Mouse (Mus musculus): ENCODE data around the gene Phf20. TPM values are rescaled to one million over a fixed set of nuclear protein-coding genes. Genes with fewer than 3 reads are reported as not detected.

Gene Phf20
- polyA plus RNA-seq, 1 experiment from 2014 or later = 85.8 TPM

GRCm38 (mm10) chr2:156302063-156302462 is 105.8 kb downstream of the Phf20 start:
- ATAC-seq (ENCODE audit: insufficient number of reproducible peaks, low FRiP score, low TSS enrichment, low read depth) = no peak
- no peak overlapping the region for H3K4me3 ChIP-seq (replicated peaks)
- no peak overlapping the region for H3K9ac ChIP-seq
- peaks cover 67% of the 10 kb centered on the region for H3K36me3 ChIP-seq
- no peaks in the 10 kb centered on the region for H3K9me3 ChIP-seq (replicated peaks)
- no peaks in the 10 kb centered on the region for H3K27me3 ChIP-seq
- no peak overlapping the region for H3K27ac ChIP-seq (replicated peaks)
- no peak overlapping the region for H3K4me2 ChIP-seq (replicated peaks)
- no peaks in the 10 kb centered on the region for H3K4me1 ChIP-seq
- WGBS = 86% methylated on average over 4 of the region's 4 CpGs

GRCm38 (mm10) chr2:156304351-156304750 is 108.1 kb downstream of the Phf20 start:
- H3K4me1 ChIP-seq = no peaks in the 10 kb centered on the region
- WGBS = 82% methylated on average over 4 of the region's 4 CpGs
- no peak overlapping the region for H3K27ac ChIP-seq (replicated peaks)
- H3K9ac ChIP-seq = no peak overlapping the region
- H3K27me3 ChIP-seq = no peaks in the 10 kb centered on the region
- no peaks in the 10 kb centered on the region for H3K9me3 ChIP-seq (replicated peaks)
- H3K36me3 ChIP-seq = peaks cover 63% of the 10 kb centered on the region
- H3K4me3 ChIP-seq (replicated peaks) = no peak overlapping the region
- no peak overlapping the region for H3K4me2 ChIP-seq (replicated peaks)
- ATAC-seq (ENCODE audit: insufficient number of reproducible peaks, low FRiP score, low TSS enrichment, low read depth) = no peak

GRCm38 (mm10) chr2:156305818-156306217 is 109.6 kb downstream of the Phf20 start:
- Histone ChIP-seq H3K27me3 (no peaks in the 10 kb centered on the region), H3K36me3 (peaks cover 58% of the 10 kb centered on the region), H3K4me3 (replicated peaks) (no peak overlapping the region), H3K4me1 (no peaks in the 10 kb centered on the region), H3K9me3 (replicated peaks) (no peaks in the 10 kb centered on the region), H3K9ac (no peak overlapping the region), H3K4me2 (replicated peaks) (no peak overlapping the region), H3K27ac (replicated peaks) (no peak overlapping the region)
- no peak for ATAC-seq (ENCODE audit: insufficient number of reproducible peaks, low FRiP score, low TSS enrichment, low read depth)
- WGBS = 71% methylated on average over 2 of the region's 2 CpGs

GRCm38 (mm10) chr2:156307261-156307660 is 111.0 kb downstream of the Phf20 start:
- H3K27ac ChIP-seq (replicated peaks) = no peak overlapping the region
- peaks cover 49% of the 10 kb centered on the region for H3K36me3 ChIP-seq
- no peaks in the 10 kb centered on the region for H3K9me3 ChIP-seq (replicated peaks)
- no peak for ATAC-seq (ENCODE audit: insufficient number of reproducible peaks, low FRiP score, low TSS enrichment, low read depth)
- H3K4me3 ChIP-seq (replicated peaks) = no peak overlapping the region
- no peaks in the 10 kb centered on the region for H3K27me3 ChIP-seq
- no peak overlapping the region for H3K4me2 ChIP-seq (replicated peaks)
- 56% methylated on average over 5 of the region's 5 CpGs for WGBS
- H3K4me1 ChIP-seq = peaks cover 8% of the 10 kb centered on the region; the same call in 1 of the 2 replicates
- no peak overlapping the region for H3K9ac ChIP-seq

DNA sequence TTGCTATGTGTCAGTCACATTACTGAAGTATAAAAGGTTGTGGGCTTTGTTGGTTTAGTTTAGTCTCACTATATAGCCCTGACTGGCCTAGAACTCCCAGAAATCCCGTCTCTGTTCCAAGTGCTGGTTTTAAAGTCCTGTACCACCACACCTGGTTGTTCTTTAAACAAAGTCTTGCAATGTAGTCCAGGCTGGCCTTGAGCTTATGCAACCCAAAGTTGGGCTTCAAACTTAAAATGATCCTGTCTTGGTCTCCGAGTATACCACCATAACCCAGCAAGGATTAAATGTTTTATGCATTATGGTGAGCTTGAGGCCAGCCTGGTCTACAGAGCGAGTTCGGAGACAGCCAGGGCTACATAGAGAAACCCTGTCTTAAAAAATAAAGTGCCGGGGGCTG is 113.7 kb downstream of the Phf20 start:
- WGBS = 93% methylated on average over 5 of the region's 5 CpGs
- Histone ChIP-seq H3K9me3 (replicated peaks) (no peaks in the 10 kb centered on the region), H3K27me3 (no peaks in the 10 kb centered on the region), H3K36me3 (peaks cover 26% of the 10 kb centered on the region; the same call in 1 of the 2 replicates), H3K9ac (no peak overlapping the region), H3K27ac (replicated peaks) (no peak overlapping the region), H3K4me2 (replicated peaks) (no peak overlapping the region), H3K4me3 (replicated peaks) (no peak overlapping the region), H3K4me1 (peaks cover 11% of the 10 kb centered on the region; the same call in 1 of the 2 replicates)
- ATAC-seq (ENCODE audit: insufficient number of reproducible peaks, low FRiP score, low TSS enrichment, low read depth) = no peak

GRCm38 (mm10) chr2:156310455-156310854 is 114.2 kb downstream of the Phf20 start:
- Histone ChIP-seq H3K4me1 (peaks cover 11% of the 10 kb centered on the region; the same call in 1 of the 2 replicates), H3K4me2 (replicated peaks) (no peak overlapping the region), H3K27ac (replicated peaks) (no peak overlapping the region), H3K9me3 (replicated peaks) (no peaks in the 10 kb centered on the region), H3K36me3 (peaks cover 21% of the 10 kb centered on the region; the same call in 1 of the 2 replicates), H3K9ac (no peak overlapping the region), H3K4me3 (replicated peaks) (no peak overlapping the region), H3K27me3 (no peaks in the 10 kb centered on the region)
- ATAC-seq (ENCODE audit: insufficient number of reproducible peaks, low FRiP score, low TSS enrichment, low read depth) = no peak
- WGBS = 91% methylated on average over 5 of the region's 5 CpGs

GRCm38 (mm10) chr2:156310945-156311344 is 114.7 kb downstream of the Phf20 start:
- Histone ChIP-seq H3K4me1 (peaks cover 11% of the 10 kb centered on the region; the same call in 1 of the 2 replicates), H3K4me3 (replicated peaks) (peak overlapping the region; percentile 92), H3K27ac (replicated peaks) (no peak overlapping the region), H3K27me3 (no peaks in the 10 kb centered on the region), H3K9me3 (replicated peaks) (no peaks in the 10 kb centered on the region), H3K9ac (no peak overlapping the region), H3K36me3 (peaks cover 17% of the 10 kb centered on the region; the same call in 1 of the 2 replicates), H3K4me2 (replicated peaks) (no peak overlapping the region; the same call in 1 of the 2 replicates)
- no peak for ATAC-seq (ENCODE audit: insufficient number of reproducible peaks, low FRiP score, low TSS enrichment, low read depth)
- WGBS = 91% methylated on average over 5 of the region's 5 CpGs

- peaks cover 14% of the 10 kb centered on the region; the same call in 1 of the 2 replicates for H3K36me3 ChIP-seq
- 20% methylated on average over 8 of the region's 8 CpGs for WGBS
- H3K4me2 ChIP-seq (replicated peaks) = peak overlapping the region; percentile 78
- H3K27ac ChIP-seq (replicated peaks) = peak overlapping the region; percentile 97; the same call in 1 of the 2 replicates
- H3K4me3 ChIP-seq (replicated peaks) = peak overlapping the region; percentile 92
- no peak for ATAC-seq (ENCODE audit: insufficient number of reproducible peaks, low FRiP score, low TSS enrichment, low read depth)
- H3K9ac ChIP-seq = peak overlapping the region; percentile 88
- H3K9me3 ChIP-seq (replicated peaks) = no peaks in the 10 kb centered on the region
- H3K4me1 ChIP-seq = peaks cover 11% of the 10 kb centered on the region; the same call in 1 of the 2 replicates
- no peaks in the 10 kb centered on the region for H3K27me3 ChIP-seq
Observed at GRCm38 (mm10) chr2:156311441-156311840, 115.2 kb downstream of the Phf20 start.

DNA sequence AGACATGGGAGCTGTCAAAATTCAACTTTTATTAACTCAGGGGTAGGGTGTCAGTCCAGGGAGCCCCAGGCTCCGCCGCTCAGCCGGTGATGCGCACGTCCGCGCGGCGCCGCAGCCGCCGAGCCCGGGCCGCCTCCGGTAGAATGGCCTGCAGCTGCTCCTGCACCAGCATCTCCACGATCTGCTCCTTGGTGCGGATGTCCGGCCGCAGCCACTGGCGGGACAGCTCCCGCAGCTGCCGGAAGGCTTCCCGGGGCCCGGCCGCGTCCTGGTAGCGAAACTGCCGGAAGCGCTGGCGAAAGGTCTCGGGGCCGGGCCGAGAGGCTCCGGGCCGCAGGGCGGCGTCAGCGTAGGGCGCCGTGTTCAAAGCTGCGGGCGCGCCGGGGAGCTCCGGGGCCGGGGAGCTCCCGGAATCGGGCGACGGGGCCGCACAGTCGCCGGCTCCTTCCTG is 115.6 kb downstream of the Phf20 start:
- Histone ChIP-seq H3K4me3 (replicated peaks) (peak overlapping the region; percentile 92), H3K36me3 (peaks cover 14% of the 10 kb centered on the region; the same call in 1 of the 2 replicates), H3K9me3 (replicated peaks) (no peaks in the 10 kb centered on the region), H3K27ac (replicated peaks) (peak overlapping the region; percentile 97), H3K4me1 (peaks cover 11% of the 10 kb centered on the region; the same call in 1 of the 2 replicates), H3K27me3 (no peaks in the 10 kb centered on the region), H3K4me2 (replicated peaks) (peak overlapping the region; percentile 78), H3K9ac (peak overlapping the region; percentile 88)
- ATAC-seq (ENCODE audit: insufficient number of reproducible peaks, low FRiP score, low TSS enrichment, low read depth) = peak; percentile 32
- WGBS = under 1% methylated on average over 53 of the region's 53 CpGs

DNA sequence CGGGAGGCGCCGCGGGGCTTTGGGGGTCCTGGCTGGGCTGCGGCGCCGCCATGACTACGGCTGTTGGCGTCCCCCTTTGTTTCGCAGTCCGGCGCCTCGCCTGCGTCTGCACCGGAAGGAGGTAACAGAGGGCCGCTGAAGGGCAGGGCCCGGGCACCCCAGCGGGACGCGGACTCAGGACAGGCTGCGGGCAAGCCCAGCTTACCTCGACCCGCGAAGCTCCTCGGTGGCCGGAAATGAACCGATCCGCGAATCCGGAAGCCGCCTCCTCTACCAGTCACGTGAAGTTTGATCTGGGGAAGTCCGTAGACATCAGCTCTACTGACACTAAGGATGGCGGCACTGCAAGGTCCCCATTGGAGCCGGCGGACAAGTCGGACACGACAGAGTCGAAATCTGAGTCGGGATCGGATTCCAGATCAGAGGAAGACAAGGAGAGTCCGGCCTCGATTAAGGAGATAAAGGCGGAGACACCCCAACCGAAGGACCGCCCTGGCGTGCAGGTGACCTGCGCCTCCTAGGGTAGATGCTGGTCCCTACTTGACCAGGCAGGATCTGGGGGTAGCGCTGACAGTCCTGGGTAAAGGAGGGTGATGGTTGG is 116.1 kb downstream of the Phf20 start, which contains the start of the genes Cnbd2 and Scand1:
Gene Cnbd2 (plus strand): TSS at position 3 of the 601 bp plus-strand sequence.
Gene Scand1 (minus strand): TSS at position 408 of the 601 bp plus-strand sequence.
- Histone ChIP-seq H3K4me3 (replicated peaks) (peak within 1 kb of the TSS; percentile 92), H3K27me3 (no peaks in the 10 kb centered on the region), H3K4me2 (replicated peaks) (peak within 1 kb of the TSS; percentile 78), H3K9ac (peak within 1 kb of the TSS; percentile 88), H3K36me3 (peaks cover 11% of the 10 kb centered on the region; the same call in 1 of the 2 replicates), H3K4me1 (peaks cover 11% of the 10 kb centered on the region; the same call in 1 of the 2 replicates), H3K9me3 (replicated peaks) (no peaks in the 10 kb centered on the region), H3K27ac (replicated peaks) (peak within 1 kb of the TSS; percentile 97)
- peak; percentile 89 for ATAC-seq (ENCODE audit: insufficient number of reproducible peaks, low FRiP score, low TSS enrichment, low read depth)
- 0% methylated on average over 49 of the region's 49 CpGs for WGBS

- Histone ChIP-seq H3K4me1 (peaks cover 11% of the 10 kb centered on the region; the same call in 1 of the 2 replicates), H3K36me3 (peaks cover 6% of the 10 kb centered on the region; the same call in 1 of the 2 replicates), H3K4me2 (replicated peaks) (peak overlapping the region; percentile 78), H3K9ac (no peak overlapping the region), H3K27ac (replicated peaks) (no peak overlapping the region), H3K9me3 (replicated peaks) (no peaks in the 10 kb centered on the region), H3K27me3 (no peaks in the 10 kb centered on the region), H3K4me3 (replicated peaks) (peak overlapping the region; percentile 92)
- WGBS = 58% methylated on average over 3 of the region's 3 CpGs
- ATAC-seq (ENCODE audit: insufficient number of reproducible peaks, low FRiP score, low TSS enrichment, low read depth) = no peak
Observed at GRCm38 (mm10) chr2:156313153-156313552, 116.9 kb downstream of the Phf20 start.

All from embryonic facial prominence, embryonic 15.5 days (tissue).